Mouse (Mus musculus) central nervous system, embryonic 11.5 days (tissue): ENCODE data around the gene Pofut2. TPM values are rescaled to one million over a fixed set of nuclear protein-coding genes. Genes with fewer than 3 reads are reported as not detected.

Experiments
- polyA plus RNA-seq: library from polyadenylated mRNA; depleted of rRNA; stranded (reverse); fragments of >200 nt; gene quantifications from 2 replicates; pipeline ENCODE4 v1.2.3, GENCODE M21; 2012; rRNA removed

Gene Pofut2
- polyA plus RNA-seq = 58.1 and 59.5 TPM in 2 replicates

DNA sequence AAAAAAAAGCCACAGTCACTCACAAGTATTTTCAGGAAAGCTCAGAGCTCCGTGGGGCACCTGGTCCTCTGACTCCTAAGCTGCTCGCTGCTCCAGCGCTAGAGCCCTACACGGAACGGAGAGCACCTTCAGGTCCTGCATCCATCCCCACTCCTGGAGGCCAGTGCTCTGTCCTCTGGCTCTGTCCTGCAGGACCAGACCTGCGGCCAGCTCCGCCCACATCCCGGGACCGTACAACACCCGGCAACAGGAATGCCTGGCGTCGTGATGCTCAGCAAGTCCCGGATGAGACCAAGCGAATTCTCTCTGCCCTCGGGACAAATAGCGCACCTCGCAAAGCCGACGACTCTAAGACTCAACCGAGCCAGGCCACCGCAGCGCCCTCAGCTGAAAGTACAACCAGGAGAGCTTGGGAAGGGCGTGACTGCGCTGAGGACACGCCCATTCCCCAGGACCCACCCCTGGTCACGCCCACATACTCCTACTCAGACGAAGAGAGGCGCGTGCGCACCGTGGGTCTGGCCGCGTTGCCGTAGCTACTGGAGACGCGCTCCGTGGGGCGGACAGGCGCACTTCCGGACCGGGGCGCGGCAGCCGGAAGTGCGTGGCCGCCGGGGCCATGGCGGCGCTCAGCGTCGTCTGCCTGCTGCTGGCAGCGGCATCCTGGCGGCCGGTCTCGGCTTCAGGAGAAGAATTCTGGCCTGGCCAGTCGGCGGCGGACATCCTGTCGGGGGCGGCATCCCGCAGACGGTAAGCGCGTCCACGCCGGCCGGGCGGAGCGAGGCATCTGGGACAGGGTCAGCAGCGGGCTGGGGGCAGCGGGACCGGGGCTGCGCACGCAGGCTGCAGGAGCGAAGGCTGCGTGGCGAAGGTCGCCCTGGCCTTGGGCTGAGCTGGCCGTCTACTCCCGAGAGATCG lies at the start of gene Pofut2:
Gene Pofut2, plus strand, starts transcription at position 515 of the 918 bp plus-strand sequence.

Other genes starting within 250 kb of the Pofut2 start
- gene Slc19a1, start 227.0 kb upstream of the Pofut2 start, polyA plus RNA-seq = 19.1 and 35.3 TPM in 2 replicates
- 55.9 and 58.2 TPM in 2 replicates for gene Col18a1, start 92.7 kb upstream of the Pofut2 start, polyA plus RNA-seq
- gene Adarb1, start 159.1 kb downstream of the Pofut2 start, polyA plus RNA-seq = 6.8 and 7.6 TPM in 2 replicates